Mouse (Mus musculus) brown adipose tissue, adult 24 weeks (tissue): Measurements from ENCODE around the gene Cd79b. TPM values are rescaled to one million over a fixed set of nuclear protein-coding genes. Genes with fewer than 3 reads are reported as not detected.
A peak's percentile ranks its signal among the peaks of the same experiment; 100 is the strongest.

Experiments used
- H3K27ac ChIP-seq: fragments of 200-500 bp; replicated peaks from 2 replicates; pipeline ENCODE4 v1.5.1; 2012; ENCODE audit warnings: low read depth, mild to moderate bottlenecking, low read length
- H3K4me1 ChIP-seq: fragments of 200-500 bp; 2 replicates; pipeline ENCODE4 v1.6.1; 2012; ENCODE audit warnings: low read length, mixed read lengths; ENCODE audit not compliant: control insufficient read depth, insufficient read depth, insufficient read length
- H3K4me3 ChIP-seq: fragments of 200-500 bp; 2 replicates; pipeline ENCODE4 v1.5.1; 2012; ENCODE audit warnings: low read depth, mild to moderate bottlenecking, low read length, moderate library complexity; ENCODE audit not compliant: insufficient read depth
- polyA plus RNA-seq: library from polyadenylated mRNA; stranded (reverse); fragments of >200 nt; gene quantifications from 2 replicates; pipeline ENCODE4 v1.2.4, GENCODE M21; 2012; ENCODE audit not compliant: missing spikeins, insufficient read depth, insufficient read length

Cd79b gene
- polyA plus RNA-seq, 1 experiment: 1.7 TPM

DNA sequence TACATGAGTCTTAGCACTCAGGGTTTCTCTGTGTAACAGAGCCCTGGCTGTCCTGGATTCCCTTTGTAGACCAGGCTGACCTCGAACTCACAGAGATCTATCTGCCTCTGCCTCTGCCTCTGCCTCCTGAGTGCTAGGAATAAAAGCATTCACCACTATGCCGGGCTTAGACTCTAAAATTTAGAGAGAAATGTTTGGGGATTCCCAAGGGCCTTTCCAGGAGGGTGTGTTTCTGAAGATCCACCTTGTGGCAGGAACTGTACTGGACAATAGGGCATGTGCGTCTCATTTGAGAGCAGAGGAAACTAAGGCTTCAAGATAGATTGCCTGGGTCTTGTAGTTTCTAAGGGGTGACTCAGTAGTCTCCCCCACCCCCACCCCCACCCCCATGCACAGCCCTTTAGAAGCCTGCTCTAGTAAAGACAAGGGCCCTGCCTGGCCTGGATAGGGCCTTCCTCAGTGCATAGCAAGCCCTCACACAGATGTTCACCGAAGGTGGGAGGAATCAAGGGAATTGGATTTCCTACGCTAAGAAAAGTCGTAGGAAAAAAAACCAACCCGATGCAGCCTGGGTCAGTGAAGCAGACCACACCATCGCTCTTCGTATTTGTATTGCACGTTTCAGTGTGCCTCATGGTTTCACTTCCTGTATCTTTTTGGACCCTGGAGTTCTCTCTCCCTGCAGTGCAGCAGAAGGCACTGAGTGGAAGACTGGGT is 9.1 kb downstream of the Cd79b start:
- no peaks in the 10 kb centered on the region for H3K4me1 ChIP-seq
- no peak overlapping the region for H3K4me3 ChIP-seq
- H3K27ac ChIP-seq: no peak overlapping the region

DNA sequence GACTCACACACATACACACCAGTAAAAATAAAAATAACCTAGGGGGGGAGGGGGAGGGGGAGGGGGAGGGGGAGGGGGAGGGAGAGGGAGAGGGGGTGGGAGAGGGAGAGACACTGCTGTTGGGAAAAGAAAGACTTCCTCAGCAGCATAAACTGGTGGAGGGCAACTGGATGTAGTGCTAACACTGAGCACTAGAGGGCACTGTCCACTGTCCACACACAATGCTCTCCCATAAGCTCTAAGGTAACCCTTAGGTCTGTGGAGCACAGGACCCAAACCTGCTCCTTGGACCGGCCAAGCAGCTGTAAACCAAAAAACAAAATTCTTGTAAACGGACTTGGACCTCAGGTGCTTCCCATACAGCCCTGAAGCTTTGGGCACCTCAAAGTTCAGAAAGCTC is 11.9 kb downstream of the Cd79b start:
- no peaks in the 10 kb centered on the region for H3K4me1 ChIP-seq
- no peak overlapping the region for H3K27ac ChIP-seq
- H3K4me3 ChIP-seq: no peak overlapping the region

DNA sequence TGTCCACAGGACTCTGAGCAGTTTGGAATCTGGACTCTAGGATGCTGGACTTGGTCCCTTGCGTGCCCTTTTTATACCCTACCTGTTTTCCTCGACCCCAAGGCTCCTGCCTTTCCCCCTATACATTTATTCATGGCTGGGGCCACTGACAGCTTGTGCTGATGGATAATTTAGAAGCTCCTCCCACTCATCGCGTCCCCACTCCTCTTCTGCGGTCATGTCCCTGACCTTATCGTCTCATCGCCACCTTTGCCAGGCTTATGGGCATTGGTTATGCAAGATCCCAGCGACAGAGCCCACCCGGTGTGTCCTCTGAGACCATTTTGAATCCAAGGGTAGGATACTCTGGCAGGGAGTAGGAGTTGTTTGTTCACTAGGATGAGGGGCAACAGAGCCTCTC is 12.8 kb downstream of the Cd79b start, which contains the start of gene Gh:
TSS of gene Gh (minus strand) at position 101 of the 400 bp plus-strand sequence.
- H3K4me3 ChIP-seq: no peak within 1 kb of the TSS
- H3K27ac ChIP-seq: no peak within 1 kb of the TSS
- no peaks in the 10 kb centered on the region for H3K4me1 ChIP-seq

DNA sequence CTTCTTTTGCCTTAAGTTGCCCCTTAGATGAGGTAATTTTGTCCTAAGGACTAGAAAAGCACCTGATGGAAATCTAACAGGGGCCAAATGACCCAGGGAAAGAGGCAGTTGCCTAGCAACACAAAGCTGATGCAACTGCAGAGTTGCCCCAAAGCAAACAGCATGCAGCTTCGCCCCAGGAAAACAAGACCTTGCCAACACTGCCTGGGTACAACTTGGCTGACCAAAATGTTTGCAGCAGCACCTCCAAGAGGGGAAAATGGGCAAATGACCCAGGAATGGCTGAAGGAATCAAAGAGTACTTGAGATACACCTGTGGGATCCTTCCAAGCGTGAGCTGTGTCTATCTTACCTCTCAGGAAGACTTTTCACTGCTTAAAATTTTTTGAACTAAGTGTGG is 22.7 kb downstream of the Cd79b start:
- no peak overlapping the region for H3K4me3 ChIP-seq
- H3K4me1 ChIP-seq: no peaks in the 10 kb centered on the region
- no peak overlapping the region for H3K27ac ChIP-seq

DNA sequence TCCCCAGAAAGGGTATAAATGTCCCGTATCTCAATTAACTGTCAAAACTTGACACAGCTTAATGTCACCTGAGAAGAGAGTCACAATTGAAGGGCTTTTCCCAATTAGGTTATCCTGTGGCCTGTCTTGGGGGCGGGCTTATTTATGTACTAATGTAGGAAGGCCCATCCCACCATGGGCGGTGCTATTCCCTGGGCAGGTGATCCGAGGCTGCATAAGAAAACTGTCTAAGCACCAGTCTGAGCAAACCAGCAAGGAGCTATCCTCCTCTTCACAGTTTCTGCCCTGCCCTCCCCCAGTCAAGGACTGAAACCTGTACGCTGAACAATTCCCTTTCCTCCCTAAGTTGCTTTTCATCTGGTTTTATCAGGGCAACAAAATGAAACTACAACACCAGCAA is 24.2 kb downstream of the Cd79b start:
- no peak overlapping the region for H3K27ac ChIP-seq
- no peak overlapping the region for H3K4me3 ChIP-seq
- H3K4me1 ChIP-seq: no peaks in the 10 kb centered on the region

DNA sequence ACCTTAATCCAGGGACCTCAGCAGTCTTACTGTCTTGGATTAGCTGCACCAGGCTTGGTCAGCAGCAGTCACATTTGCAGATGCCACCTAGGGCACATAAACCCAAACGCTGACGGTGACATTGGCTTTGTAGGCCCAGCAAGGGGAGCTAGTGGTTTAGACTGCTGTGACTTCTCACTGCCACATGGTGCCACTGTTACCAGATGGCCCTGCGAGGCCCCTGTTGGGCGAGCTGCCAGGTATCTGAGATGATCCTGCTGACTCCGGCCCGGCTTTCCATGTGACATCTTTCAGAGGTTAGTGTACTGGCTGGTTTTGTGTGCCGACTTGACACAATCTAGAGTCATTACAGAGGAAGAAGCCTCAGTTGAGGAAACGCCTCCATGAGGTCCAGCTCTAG is 25.2 kb downstream of the Cd79b start:
- H3K4me1 ChIP-seq: no peaks in the 10 kb centered on the region

DNA sequence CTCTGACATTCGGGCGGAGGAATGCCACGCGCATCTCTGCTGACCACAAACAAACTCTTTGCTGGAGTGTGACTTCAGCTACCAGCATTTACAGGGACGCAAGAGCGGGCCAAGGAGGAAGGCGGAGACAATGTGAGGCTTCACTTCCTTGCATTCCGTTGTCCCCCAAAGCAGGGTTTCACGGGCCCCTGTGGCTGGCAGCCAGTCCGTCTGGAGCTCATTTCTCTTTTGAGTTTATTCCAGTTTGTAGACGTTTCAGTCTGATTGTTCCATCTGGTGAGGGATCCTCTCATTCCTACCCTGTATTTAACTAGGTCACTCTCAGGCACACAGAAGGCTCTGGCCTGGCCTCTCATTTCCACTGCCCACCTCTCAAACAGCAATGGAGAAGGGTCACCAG is 27.6 kb downstream of the Cd79b start:
- Histone ChIP-seq H3K4me3 (no peak overlapping the region), H3K27ac (no peak overlapping the region), H3K4me1 (no peaks in the 10 kb centered on the region)

More for the DNA sequence above, 25.2 kb downstream of the Cd79b start:
- Histone ChIP-seq H3K4me3 (no peak overlapping the region), H3K27ac (no peak overlapping the region)

DNA sequence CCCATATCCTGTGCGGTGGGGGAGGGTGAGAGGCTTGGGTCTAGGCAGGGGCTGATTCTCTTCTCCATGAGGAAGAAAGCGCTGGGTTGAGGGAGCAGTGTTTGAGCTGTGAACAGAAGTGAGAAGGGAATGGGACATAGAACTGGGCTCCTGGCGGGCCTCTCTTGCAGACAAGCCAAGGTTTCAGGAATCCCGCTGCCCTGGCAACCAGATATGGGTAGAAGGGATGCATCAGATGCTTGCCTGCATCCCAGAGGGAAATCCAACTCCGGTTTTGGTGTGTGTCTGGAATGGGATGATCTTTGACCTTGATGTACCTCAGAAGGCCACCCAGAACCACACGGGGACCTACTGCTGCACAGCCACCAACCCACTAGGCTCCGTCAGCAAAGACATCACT is 28.4 kb downstream of the Cd79b start:
- Histone ChIP-seq H3K27ac (no peak overlapping the region), H3K4me3 (no peak overlapping the region)

DNA sequence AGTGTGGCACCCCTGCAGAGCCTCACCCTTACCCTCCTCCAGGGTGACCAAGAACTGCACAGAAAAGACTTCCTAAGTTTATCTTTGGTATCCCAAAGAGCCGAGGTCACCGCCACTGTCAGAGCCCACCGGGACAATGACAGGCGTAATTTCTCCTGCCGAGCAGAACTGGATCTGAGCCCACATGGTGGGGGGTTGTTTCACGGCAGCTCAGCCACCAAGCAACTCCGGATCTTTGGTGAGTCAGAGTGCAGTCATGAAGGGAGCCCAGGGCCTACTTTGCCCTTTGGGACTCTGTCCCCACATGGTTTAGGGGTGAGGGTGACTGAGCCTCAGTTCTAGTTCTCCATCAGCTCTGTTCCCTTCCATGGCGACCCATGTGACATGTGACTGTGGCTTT is 30.4 kb downstream of the Cd79b start:
- Histone ChIP-seq H3K4me3 (no peak overlapping the region), H3K4me1 (no peaks in the 10 kb centered on the region), H3K27ac (no peak overlapping the region)

More for the DNA sequence above, 28.4 kb downstream of the Cd79b start:
- H3K4me1 ChIP-seq: no peaks in the 10 kb centered on the region

DNA sequence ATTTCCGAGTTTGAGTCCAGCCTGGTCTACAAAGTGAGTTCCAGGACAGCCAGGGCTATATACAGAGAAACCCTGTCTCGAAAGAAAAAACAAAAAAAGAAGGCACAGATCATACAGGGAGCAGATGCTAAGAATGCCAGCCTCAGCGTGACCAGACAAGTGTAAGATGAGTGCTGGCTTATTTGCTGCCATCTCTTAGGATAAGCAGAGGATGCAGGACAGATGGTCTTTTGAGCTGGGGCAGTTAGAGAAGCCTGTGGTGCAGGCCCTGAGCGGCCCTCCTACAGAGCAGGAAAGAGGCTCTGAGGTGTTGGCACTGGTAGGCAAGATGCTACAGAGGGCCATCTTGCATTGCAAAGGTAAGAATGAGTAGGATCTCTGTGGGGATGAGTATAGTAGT is 31.2 kb downstream of the Cd79b start:
- no peak overlapping the region for H3K4me3 ChIP-seq
- no peak overlapping the region for H3K27ac ChIP-seq
- H3K4me1 ChIP-seq: no peaks in the 10 kb centered on the region

DNA sequence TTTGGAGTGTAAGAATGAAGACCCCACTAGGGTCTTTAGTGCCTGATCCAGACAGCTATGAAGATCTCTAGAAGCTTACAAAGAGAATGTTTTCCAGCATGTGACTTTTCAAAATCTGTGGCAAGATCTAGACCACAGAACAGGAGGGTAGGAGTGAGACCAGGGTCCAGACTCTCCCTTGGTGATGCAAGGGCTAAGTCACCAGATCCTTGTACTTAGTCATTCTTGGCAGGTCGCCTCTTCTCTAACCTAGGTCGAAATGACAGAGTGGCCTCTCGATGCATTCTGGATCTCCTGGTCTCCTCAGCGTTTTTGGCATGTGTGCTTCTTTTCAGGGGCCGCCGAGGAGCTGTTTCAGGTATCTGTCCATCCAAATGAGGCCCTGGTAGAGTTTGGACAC is 32.1 kb downstream of the Cd79b start:
- H3K4me3 ChIP-seq: no peak overlapping the region
- no peak overlapping the region for H3K27ac ChIP-seq

DNA sequence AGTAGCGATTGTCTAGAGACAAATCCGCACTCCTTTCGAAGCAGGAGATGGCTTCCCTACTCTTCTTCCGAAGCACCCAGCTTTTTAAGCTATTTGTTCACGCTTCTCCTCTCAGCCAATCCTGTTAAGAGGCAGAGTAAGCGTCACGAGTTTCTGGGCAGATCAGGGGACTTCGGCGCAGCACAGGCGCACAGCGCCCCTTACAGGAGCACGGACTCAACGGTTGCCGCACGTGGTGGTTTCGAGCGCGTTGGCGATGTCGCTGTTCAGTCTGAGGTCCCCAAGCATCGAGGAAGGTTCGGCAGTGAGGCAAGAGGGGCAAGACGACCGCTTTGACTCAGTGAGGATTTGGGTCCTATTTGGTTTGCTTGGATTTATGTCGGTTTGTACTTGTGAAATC is 38.1 kb downstream of the Cd79b start, which contains the start of gene Tcam1:
TSS of gene Tcam1 (plus strand) at position 219 of the 400 bp plus-strand sequence.
- Histone ChIP-seq H3K27ac (no peak within 1 kb of the TSS), H3K4me3 (no peak within 1 kb of the TSS; the same call in 1 of the 2 replicates), H3K4me1 (peaks cover 2% of the 10 kb centered on the region)

More for the DNA sequence above, 32.1 kb downstream of the Cd79b start:
- H3K4me1 ChIP-seq: no peaks in the 10 kb centered on the region

DNA sequence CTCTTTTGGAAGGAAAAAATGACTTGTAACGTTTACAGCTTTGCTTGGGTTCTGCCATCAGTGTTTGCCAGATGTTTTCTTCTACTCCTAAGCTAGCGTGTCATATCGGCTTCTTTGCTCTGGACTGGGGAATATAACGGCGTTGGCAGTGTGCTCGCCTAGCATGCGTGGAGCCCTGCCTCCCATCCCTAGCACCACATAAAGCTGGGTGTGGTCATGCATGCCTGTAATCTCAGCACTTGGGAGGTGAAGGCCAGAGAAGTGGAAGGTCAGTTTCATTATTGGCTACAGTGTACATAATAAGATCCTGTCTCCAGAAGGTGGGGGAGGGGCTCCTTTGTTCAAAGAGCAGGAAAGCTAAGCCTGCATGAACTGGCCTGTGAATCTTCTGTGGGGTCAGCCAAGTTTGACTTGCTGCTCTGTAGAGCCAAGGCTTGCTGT is 39.6 kb downstream of the Cd79b start:
- H3K4me1 ChIP-seq: peaks cover 12% of the 10 kb centered on the region
- H3K27ac ChIP-seq: no peak overlapping the region
- no peak overlapping the region for H3K4me3 ChIP-seq

DNA sequence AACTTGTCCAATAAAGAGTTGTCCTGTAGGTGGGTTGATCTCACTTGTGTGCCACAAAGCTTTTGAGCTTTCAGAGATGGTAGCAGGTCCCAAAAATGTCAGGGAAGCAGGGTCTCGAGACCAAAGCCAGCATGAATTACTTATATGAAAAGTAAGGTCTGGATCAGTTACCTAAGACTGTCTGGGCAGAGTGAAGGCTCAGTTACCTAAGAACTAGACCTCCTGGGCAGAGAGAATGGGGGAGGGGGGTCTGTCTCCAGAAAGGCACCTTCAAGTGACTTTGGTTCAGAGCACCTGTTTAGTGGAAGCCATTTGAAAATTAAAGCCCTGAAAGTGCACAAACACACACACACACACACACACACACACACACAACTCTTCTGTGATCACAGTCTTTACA is 40.2 kb downstream of the Cd79b start:
- Histone ChIP-seq H3K4me1 (peaks cover 15% of the 10 kb centered on the region), H3K4me3 (no peak overlapping the region), H3K27ac (no peak overlapping the region)

DNA sequence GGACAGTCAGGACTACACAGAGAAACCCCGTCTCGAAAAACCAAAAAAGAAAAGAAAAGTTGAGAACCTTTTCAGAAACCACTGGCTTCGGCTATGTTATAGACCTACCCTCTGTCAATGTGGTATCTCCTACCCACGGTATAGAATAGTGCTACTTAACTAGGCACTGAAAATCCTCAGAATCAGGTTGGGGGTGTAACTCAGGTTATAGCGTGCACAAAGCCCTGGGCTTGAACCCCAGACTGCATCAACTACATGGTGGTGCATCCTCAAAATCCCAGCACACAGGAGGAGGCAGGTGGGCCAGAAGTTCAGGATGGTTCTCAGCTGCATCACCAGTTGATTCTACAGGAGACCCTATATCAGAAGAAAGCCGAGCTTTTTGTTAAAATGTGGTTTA is 40.8 kb downstream of the Cd79b start:
- Histone ChIP-seq H3K27ac (no peak overlapping the region), H3K4me3 (peak overlapping the region; percentile 65; the same call in 1 of the 2 replicates), H3K4me1 (peaks cover 20% of the 10 kb centered on the region)

DNA sequence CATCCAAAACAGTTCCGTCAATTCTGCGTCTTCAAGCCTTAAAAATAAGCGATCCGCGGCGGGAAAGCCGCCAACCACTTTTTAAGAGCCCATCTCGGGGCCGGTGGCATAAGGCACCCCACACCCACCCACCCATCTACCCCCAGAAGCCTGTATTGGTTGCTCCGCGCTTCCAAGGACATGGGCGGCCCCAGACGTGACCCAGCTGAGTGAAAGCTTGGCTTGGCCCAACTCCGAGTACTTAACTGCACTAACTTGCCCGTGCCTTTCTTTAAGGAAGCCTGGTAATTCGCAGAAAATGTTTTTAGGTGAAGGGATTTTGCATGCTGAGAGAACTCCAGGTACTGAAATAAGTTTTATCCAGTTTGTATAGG is 41.3 kb downstream of the Cd79b start:
- peak overlapping the region; percentile 80 for H3K27ac ChIP-seq
- peak overlapping the region; percentile 65 for H3K4me3 ChIP-seq
- peaks cover 21% of the 10 kb centered on the region for H3K4me1 ChIP-seq
